Mouse (Mus musculus): ENCODE data around the gene Odf4. TPM values are rescaled to one million over a fixed set of nuclear protein-coding genes. Genes with fewer than 3 reads are reported as not detected.
A peak's percentile ranks its signal among the peaks of the same experiment; 100 is the strongest.

Odf4 gene
- polyA plus RNA-seq, 1 experiment from 2014 or later = not detected

DNA sequence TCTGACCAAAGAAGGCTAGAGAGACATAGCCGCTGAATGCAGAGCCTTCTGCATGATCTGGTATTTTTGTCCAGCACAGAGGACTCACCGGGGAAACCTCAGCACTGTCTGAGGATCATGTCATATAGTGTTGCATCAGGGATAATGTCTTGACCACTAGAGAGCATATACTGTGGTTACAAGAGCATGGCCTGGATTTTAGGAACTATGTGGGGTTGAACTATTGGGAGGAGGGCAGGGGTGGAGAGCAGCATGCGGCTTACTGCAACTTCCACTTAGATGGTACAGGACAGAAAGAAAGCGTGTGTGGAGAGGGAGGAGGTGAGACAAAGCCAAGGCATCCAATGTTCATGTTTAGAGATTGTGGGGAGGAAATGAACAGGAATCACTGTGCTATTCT lies 12.3 kb downstream of the Odf4 start:
- 95% methylated on average over 4 of the region's 4 CpGs for WGBS
- H3K4me3 ChIP-seq (ENCODE audit: low read depth, low read length) = no peak overlapping the region
- no peak for DNase-seq (ENCODE audit: low spot score)
- H3K27me3 ChIP-seq (ENCODE audit: control insufficient read depth, insufficient read depth, low read length) = no peaks in the 10 kb centered on the region
- ATAC-seq (replicated peaks; ENCODE audit: low FRiP score) = no peak
- no peak overlapping the region for H3K9ac ChIP-seq (ENCODE audit: low read length)
- H3K36me3 ChIP-seq (ENCODE audit: control insufficient read depth, insufficient read depth, low read length) = no peaks in the 10 kb centered on the region
- no peaks in the 10 kb centered on the region for H3K4me1 ChIP-seq (replicated peaks; ENCODE audit: control insufficient read depth, insufficient read depth, low read length)
- H3K4me2 ChIP-seq (ENCODE audit: low read depth, low read length, severe bottlenecking) = no peak overlapping the region
- H3K9me3 ChIP-seq (ENCODE audit: control insufficient read depth, low read length) = no peaks in the 10 kb centered on the region
- H3K27ac ChIP-seq (ENCODE audit: low read depth, low read length) = no peak overlapping the region

DNA sequence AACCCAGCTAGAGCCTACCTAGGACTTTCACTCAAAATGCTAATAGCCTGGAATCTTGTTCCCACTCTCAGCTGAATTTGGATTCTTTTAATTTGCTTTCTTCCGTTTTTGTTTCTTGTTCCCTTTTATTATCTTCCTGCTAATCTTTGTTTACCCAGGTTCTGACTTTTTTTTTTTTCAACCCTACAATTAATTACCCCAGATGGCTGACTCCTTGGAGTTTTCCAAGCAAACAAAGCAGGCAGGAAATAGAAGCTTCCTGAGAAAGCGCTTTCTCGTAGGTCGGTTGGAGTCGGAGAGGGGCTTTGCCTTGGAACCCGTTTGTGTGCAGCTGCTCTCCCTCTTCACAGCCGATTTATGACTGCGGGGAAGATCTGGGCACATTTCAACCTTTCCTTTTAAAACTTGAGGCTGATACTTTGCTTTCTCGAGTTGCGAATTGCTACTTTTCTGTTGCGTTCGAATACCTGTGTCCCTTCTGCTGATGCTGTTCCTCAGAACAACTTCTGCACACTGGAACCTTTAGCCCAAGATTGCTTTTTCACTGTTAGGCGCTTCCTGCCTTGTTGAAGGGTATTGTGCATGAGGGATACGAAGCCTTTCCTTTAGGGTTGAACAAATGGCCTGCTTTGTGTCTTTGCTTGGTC lies 15.2 kb downstream of the Odf4 start:
- no peaks in the 10 kb centered on the region for H3K4me1 ChIP-seq (replicated peaks; ENCODE audit: control insufficient read depth, insufficient read depth, low read length)
- DNase-seq (ENCODE audit: low spot score) (no peak), ATAC-seq (replicated peaks; ENCODE audit: low FRiP score) (no peak)
- H3K27ac ChIP-seq (ENCODE audit: low read depth, low read length) = no peak overlapping the region
- H3K9ac ChIP-seq (ENCODE audit: low read length) = no peak overlapping the region
- 73% methylated on average over 14 of the region's 14 CpGs for WGBS
- no peaks in the 10 kb centered on the region for H3K27me3 ChIP-seq (ENCODE audit: control insufficient read depth, insufficient read depth, low read length)
- H3K4me3 ChIP-seq (ENCODE audit: low read depth, low read length) = no peak overlapping the region
- H3K4me2 ChIP-seq (ENCODE audit: low read depth, low read length, severe bottlenecking) = no peak overlapping the region
- H3K9me3 ChIP-seq (ENCODE audit: control insufficient read depth, low read length) = no peaks in the 10 kb centered on the region
- H3K36me3 ChIP-seq (ENCODE audit: control insufficient read depth, insufficient read depth, low read length) = no peaks in the 10 kb centered on the region

DNA sequence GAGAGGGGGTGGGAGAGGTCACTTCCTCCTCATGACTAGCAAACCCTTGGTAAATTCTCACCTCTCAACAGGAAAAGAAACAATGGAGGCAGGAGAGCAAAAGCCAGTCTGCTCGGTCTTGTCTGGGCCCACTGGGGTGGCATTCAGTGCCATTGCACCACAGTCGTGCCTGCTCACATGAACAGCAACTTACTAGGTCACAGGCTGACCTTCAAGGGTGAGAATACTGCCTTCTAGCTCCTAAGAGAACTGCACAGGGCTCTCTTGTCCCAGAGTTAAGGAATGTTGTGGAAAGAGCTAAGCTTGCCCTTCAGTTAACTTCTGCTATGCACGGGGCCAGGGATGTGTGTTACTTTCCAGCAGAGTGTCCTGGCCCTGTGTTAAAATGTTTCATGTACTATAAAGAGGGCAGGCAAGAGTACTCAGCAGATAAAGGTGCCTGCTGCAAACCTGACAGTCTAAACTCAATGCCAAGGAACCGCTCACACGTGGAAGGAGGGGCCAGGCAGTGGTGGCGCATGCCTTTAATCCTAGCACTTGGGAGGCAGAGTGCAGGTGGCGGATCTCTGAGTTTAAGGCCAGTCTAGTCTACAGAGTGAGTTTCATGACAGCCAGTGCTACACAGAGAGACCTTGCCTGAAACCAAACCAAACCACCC lies 17.9 kb downstream of the Odf4 start:
- ATAC-seq (replicated peaks; ENCODE audit: low FRiP score) = no peak
- H3K36me3 ChIP-seq (ENCODE audit: control insufficient read depth, insufficient read depth, low read length) = peaks cover 14% of the 10 kb centered on the region
- H3K9ac ChIP-seq (ENCODE audit: low read length) = no peak overlapping the region
- no peak overlapping the region for H3K27ac ChIP-seq (ENCODE audit: low read depth, low read length)
- H3K4me1 ChIP-seq (replicated peaks; ENCODE audit: control insufficient read depth, insufficient read depth, low read length) = no peaks in the 10 kb centered on the region
- no peaks in the 10 kb centered on the region for H3K27me3 ChIP-seq (ENCODE audit: control insufficient read depth, insufficient read depth, low read length)
- no peaks in the 10 kb centered on the region for H3K9me3 ChIP-seq (ENCODE audit: control insufficient read depth, low read length)
- DNase-seq (ENCODE audit: low spot score) = no peak
- WGBS = 45% methylated on average over 7 of the region's 7 CpGs
- no peak overlapping the region for H3K4me2 ChIP-seq (ENCODE audit: low read depth, low read length, severe bottlenecking)
- H3K4me3 ChIP-seq (ENCODE audit: low read depth, low read length) = no peak overlapping the region

DNA sequence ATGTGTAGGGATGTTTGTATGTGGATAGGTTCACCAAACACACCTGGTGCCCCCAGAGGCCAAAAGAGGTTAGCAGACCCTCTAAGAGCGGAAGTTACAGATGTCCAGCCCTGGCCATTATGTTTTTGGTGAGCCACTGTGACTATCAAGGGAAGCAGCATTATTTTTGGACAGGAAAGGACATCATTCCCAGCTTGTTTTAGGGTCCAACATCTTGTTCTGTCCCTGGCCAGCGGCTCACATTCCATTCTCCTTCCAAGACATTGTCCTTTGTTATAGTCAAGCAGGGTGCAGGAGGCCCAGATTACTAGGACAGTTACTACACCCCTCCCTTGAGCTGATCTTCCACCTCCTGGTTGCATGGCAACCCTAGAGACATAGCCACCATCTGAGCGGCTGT lies 19.6 kb downstream of the Odf4 start:
- 79% methylated on average over 3 of the region's 3 CpGs for WGBS
- Histone ChIP-seq H3K4me3 (ENCODE audit: low read depth, low read length) (no peak overlapping the region), H3K27me3 (ENCODE audit: control insufficient read depth, insufficient read depth, low read length) (no peaks in the 10 kb centered on the region), H3K36me3 (ENCODE audit: control insufficient read depth, insufficient read depth, low read length) (peaks cover 24% of the 10 kb centered on the region), H3K4me2 (ENCODE audit: low read depth, low read length, severe bottlenecking) (no peak overlapping the region), H3K9me3 (ENCODE audit: control insufficient read depth, low read length) (no peaks in the 10 kb centered on the region), H3K4me1 (replicated peaks; ENCODE audit: control insufficient read depth, insufficient read depth, low read length) (no peaks in the 10 kb centered on the region; the same call in 1 of the 2 replicates), H3K9ac (ENCODE audit: low read length) (no peak overlapping the region), H3K27ac (ENCODE audit: low read depth, low read length) (no peak overlapping the region)
- DNase-seq (ENCODE audit: low spot score) = no peak
- no peak for ATAC-seq (replicated peaks; ENCODE audit: low FRiP score)

DNA sequence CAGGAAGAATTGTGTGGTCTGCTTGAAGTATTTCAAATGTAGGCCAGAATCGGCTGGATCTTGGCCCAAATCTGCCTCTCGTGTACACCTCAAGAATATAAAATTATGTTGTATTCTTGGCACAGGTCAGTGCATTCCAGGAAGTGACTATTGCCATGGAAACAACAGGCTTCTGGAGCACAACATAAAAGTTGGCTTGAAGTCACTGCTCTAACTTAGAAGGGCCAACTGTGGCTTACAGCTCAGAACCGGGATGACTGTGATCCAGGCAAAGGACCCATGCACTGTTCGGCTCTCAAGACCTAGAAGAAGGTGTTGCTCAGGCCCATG lies 20.5 kb downstream of the Odf4 start:
- 89% methylated on average over 4 of the region's 4 CpGs for WGBS
- DNase-seq (ENCODE audit: low spot score) = no peak
- ATAC-seq (replicated peaks; ENCODE audit: low FRiP score) = no peak
- Histone ChIP-seq H3K9ac (ENCODE audit: low read length) (no peak overlapping the region), H3K4me1 (replicated peaks; ENCODE audit: control insufficient read depth, insufficient read depth, low read length) (no peaks in the 10 kb centered on the region; the same call in 1 of the 2 replicates), H3K36me3 (ENCODE audit: control insufficient read depth, insufficient read depth, low read length) (peaks cover 24% of the 10 kb centered on the region), H3K4me3 (ENCODE audit: low read depth, low read length) (no peak overlapping the region), H3K4me2 (ENCODE audit: low read depth, low read length, severe bottlenecking) (no peak overlapping the region), H3K27me3 (ENCODE audit: control insufficient read depth, insufficient read depth, low read length) (no peaks in the 10 kb centered on the region), H3K27ac (ENCODE audit: low read depth, low read length) (no peak overlapping the region), H3K9me3 (ENCODE audit: control insufficient read depth, low read length) (no peaks in the 10 kb centered on the region)

DNA sequence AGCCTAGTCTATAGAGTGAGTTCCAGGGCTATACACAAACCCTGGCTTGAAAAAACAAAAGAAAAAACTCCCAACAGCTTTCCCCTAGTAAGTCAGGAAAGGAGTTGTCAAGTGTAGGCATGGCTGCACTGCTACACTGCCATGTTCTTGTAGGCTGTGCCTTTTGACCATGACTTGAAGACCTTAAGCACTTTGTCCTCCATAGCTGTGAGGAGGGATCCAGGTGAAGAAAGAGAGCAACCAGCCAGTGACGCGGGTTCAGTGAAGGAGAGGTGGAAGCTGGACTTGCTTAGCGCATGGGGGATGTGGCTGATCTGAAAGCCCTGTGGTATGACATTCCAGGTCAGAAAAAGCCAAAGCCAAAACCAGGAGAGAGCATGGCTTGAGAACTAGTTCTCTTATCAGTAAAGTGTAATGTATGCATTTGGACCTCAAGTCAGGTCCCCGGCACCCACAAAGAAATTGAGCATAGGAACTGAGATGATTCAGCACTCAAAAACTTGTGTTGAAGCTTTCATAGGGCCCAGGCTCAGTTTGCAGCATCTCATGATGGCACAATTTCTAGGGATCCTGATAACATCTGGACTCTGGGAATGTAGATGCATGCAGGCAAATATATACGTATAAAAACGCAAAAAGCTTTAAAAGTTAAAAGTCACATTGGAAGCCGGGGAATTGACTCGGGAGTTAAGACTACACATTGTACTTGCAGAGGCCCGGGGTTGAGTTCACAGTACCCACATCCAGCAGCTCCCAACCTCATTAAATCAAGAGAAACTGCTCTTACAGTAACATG lies 21.0 kb downstream of the Odf4 start:
- no peak overlapping the region for H3K4me2 ChIP-seq (ENCODE audit: low read depth, low read length, severe bottlenecking)
- 92% methylated on average over 9 of the region's 9 CpGs for WGBS
- no peak overlapping the region for H3K27ac ChIP-seq (ENCODE audit: low read depth, low read length)
- H3K9ac ChIP-seq (ENCODE audit: low read length) = no peak overlapping the region
- H3K4me3 ChIP-seq (ENCODE audit: low read depth, low read length) = no peak overlapping the region
- peaks cover 24% of the 10 kb centered on the region for H3K36me3 ChIP-seq (ENCODE audit: control insufficient read depth, insufficient read depth, low read length)
- DNase-seq (ENCODE audit: low spot score) (no peak), ATAC-seq (replicated peaks; ENCODE audit: low FRiP score) (no peak)
- peaks cover 2% of the 10 kb centered on the region; the same call in 1 of the 2 replicates for H3K4me1 ChIP-seq (replicated peaks; ENCODE audit: control insufficient read depth, insufficient read depth, low read length)
- H3K27me3 ChIP-seq (ENCODE audit: control insufficient read depth, insufficient read depth, low read length) = no peaks in the 10 kb centered on the region
- no peaks in the 10 kb centered on the region for H3K9me3 ChIP-seq (ENCODE audit: control insufficient read depth, low read length)

DNA sequence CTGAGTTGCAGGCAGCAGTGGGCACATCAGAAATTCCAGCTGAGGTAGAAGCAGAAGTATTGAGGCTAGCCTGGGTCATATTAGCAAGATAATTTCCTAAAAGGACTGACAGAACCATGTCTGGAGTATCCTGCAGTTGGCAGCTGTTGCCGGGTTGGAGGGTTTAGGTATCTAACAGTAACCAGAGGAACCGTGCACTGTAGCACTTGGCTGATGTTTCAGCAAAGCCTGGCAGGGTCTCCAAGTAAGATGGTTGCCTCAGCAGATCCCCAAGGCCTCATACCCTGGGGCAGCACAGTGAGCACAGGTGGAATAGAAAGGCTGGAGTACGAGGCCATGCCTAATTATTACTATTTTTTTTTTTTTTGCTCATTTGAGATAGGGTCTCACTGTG lies 21.7 kb downstream of the Odf4 start:
- ATAC-seq (replicated peaks; ENCODE audit: low FRiP score) = no peak
- H3K9ac ChIP-seq (ENCODE audit: low read length) = no peak overlapping the region
- 91% methylated on average over 3 of the region's 3 CpGs for WGBS
- H3K27ac ChIP-seq (ENCODE audit: low read depth, low read length) = no peak overlapping the region
- no peak overlapping the region for H3K4me3 ChIP-seq (ENCODE audit: low read depth, low read length)
- no peak overlapping the region for H3K4me2 ChIP-seq (ENCODE audit: low read depth, low read length, severe bottlenecking)
- peaks cover 2% of the 10 kb centered on the region; the same call in 1 of the 2 replicates for H3K4me1 ChIP-seq (replicated peaks; ENCODE audit: control insufficient read depth, insufficient read depth, low read length)
- no peak for DNase-seq (ENCODE audit: low spot score)
- H3K9me3 ChIP-seq (ENCODE audit: control insufficient read depth, low read length) = no peaks in the 10 kb centered on the region
- no peaks in the 10 kb centered on the region for H3K27me3 ChIP-seq (ENCODE audit: control insufficient read depth, insufficient read depth, low read length)
- H3K36me3 ChIP-seq (ENCODE audit: control insufficient read depth, insufficient read depth, low read length) = peaks cover 24% of the 10 kb centered on the region

DNA sequence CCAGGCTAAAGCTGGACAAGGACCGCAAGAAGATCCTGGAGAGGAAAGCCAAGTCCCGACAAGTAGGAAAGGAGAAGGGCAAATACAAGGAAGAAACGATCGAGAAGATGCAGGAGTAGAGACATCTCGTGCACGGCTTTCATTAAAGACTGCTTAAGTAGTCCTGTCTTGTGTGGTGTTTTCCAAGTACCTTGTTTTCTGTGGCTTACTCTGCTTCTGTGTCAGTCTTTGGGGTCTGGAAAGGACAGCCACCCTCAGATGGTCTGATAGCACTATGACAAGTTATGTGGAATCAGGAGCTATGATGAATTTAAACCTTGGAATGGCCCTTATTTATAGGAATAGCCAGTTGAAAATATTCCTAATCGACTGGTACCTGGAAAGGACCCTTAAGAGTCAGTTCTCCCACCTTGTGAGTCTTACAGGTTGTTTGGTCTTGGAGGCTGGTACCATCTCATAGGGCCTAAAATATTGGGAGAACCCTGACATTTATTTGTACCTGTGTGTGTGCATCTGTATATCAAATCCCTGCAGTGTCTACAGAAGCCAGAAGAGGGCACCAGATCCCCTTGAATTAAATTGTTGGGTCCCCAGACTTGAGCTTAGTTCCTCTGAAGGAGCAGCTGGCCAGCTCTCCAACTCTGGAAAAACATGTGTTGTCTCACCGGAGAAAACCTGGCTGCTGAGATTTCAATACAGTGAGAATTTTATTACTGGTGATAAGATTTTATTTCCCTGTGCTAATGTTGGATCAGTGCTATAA lies 22.3 kb downstream of the Odf4 start:
- ATAC-seq (replicated peaks; ENCODE audit: low FRiP score) (no peak), DNase-seq (ENCODE audit: low spot score) (peak; percentile 82)
- no peak overlapping the region for H3K27ac ChIP-seq (ENCODE audit: low read depth, low read length)
- H3K36me3 ChIP-seq (ENCODE audit: control insufficient read depth, insufficient read depth, low read length) = peaks cover 24% of the 10 kb centered on the region
- no peaks in the 10 kb centered on the region for H3K9me3 ChIP-seq (ENCODE audit: control insufficient read depth, low read length)
- no peak overlapping the region for H3K4me2 ChIP-seq (ENCODE audit: low read depth, low read length, severe bottlenecking)
- no peak overlapping the region for H3K9ac ChIP-seq (ENCODE audit: low read length)
- peaks cover 2% of the 10 kb centered on the region; the same call in 1 of the 2 replicates for H3K4me1 ChIP-seq (replicated peaks; ENCODE audit: control insufficient read depth, insufficient read depth, low read length)
- 91% methylated on average over 8 of the region's 8 CpGs for WGBS
- no peaks in the 10 kb centered on the region for H3K27me3 ChIP-seq (ENCODE audit: control insufficient read depth, insufficient read depth, low read length)
- H3K4me3 ChIP-seq (ENCODE audit: low read depth, low read length) = no peak overlapping the region
